Mouse (Mus musculus): ENCODE data around the gene Asb18.
A peak's percentile ranks its signal among the peaks of the same experiment; 100 is the strongest.

The Asb18 gene

GRCm38 (mm10) chr1:90014446-90014845 lies at the start of gene Asb18:
Gene Asb18, minus strand, starts transcription at chr1:90014666.
- DNase-seq (ENCODE audit: low spot score), result no peak

- peak; percentile 55 for DNase-seq (ENCODE audit: low spot score)
Observed at GRCm38 (mm10) chr1:90060599-90060998, 46.1 kb upstream of the Asb18 start.

GRCm38 (mm10) chr1:90060054-90060453 lies 45.6 kb upstream of the Asb18 start:
- DNase-seq (ENCODE audit: low spot score), result no peak

- peak; percentile 45 for DNase-seq (ENCODE audit: low spot score)
Observed at GRCm38 (mm10) chr1:90054991-90055390, 40.5 kb upstream of the Asb18 start.

- DNase-seq (ENCODE audit: low spot score), result peak; percentile 45
Observed at GRCm38 (mm10) chr1:90051347-90051746, 36.9 kb upstream of the Asb18 start.

- DNase-seq (ENCODE audit: low spot score), result no peak
Observed at GRCm38 (mm10) chr1:90050046-90050739, 35.7 kb upstream of the Asb18 start.

- DNase-seq (ENCODE audit: low spot score), result no peak
Observed at GRCm38 (mm10) chr1:90028305-90028704, 13.8 kb upstream of the Asb18 start.

- no peak for DNase-seq (ENCODE audit: low spot score)
Observed at GRCm38 (mm10) chr1:90026945-90027344, 12.5 kb upstream of the Asb18 start.

GRCm38 (mm10) chr1:90020336-90020735 lies 5.9 kb upstream of the Asb18 start:
- no peak for DNase-seq (ENCODE audit: low spot score)

GRCm38 (mm10) chr1:90018071-90018470 lies 3.6 kb upstream of the Asb18 start:
- no peak for DNase-seq (ENCODE audit: low spot score)

GRCm38 (mm10) chr1:90013273-90013672 lies 1.2 kb downstream of the Asb18 start:
- DNase-seq (ENCODE audit: low spot score), result no peak

- no peak for DNase-seq (ENCODE audit: low spot score)
Observed at GRCm38 (mm10) chr1:90012850-90013249, 1.6 kb downstream of the Asb18 start.

- no peak for DNase-seq (ENCODE audit: low spot score)
Observed at GRCm38 (mm10) chr1:90012168-90012567, 2.3 kb downstream of the Asb18 start.

GRCm38 (mm10) chr1:90010077-90010476 lies 4.4 kb downstream of the Asb18 start:
- no peak for DNase-seq (ENCODE audit: low spot score)

GRCm38 (mm10) chr1:90009188-90009587 lies 5.3 kb downstream of the Asb18 start:
- no peak for DNase-seq (ENCODE audit: low spot score)

- DNase-seq (ENCODE audit: low spot score), result no peak
Observed at GRCm38 (mm10) chr1:90006666-90007065, 7.8 kb downstream of the Asb18 start.

- no peak for DNase-seq (ENCODE audit: low spot score)
Observed at GRCm38 (mm10) chr1:90000981-90001380, 13.5 kb downstream of the Asb18 start.

- no peak for DNase-seq (ENCODE audit: low spot score)
Observed at GRCm38 (mm10) chr1:89999858-90000257, 14.6 kb downstream of the Asb18 start.

GRCm38 (mm10) chr1:89998696-89999095 lies 15.8 kb downstream of the Asb18 start:
- DNase-seq (ENCODE audit: low spot score), result no peak

GRCm38 (mm10) chr1:89998076-89998475 lies 16.4 kb downstream of the Asb18 start:
- no peak for DNase-seq (ENCODE audit: low spot score)

GRCm38 (mm10) chr1:89992256-89992655 lies 22.2 kb downstream of the Asb18 start:
- no peak for DNase-seq (ENCODE audit: low spot score)

GRCm38 (mm10) chr1:89977261-89977660 lies 37.2 kb downstream of the Asb18 start:
- no peak for DNase-seq (ENCODE audit: low spot score)

GRCm38 (mm10) chr1:89976411-89976810 lies 38.1 kb downstream of the Asb18 start:
- DNase-seq (ENCODE audit: low spot score), result no peak

GRCm38 (mm10) chr1:89974541-89974940 lies 39.9 kb downstream of the Asb18 start:
- no peak for DNase-seq (ENCODE audit: low spot score)

All from layer of hippocampus, adult 9-10 months (tissue).